Mouse (Mus musculus) myocyte (in vitro differentiated cells): ENCODE data around the gene Mrps17.

Experiments used
- CEBPB ChIP-seq: IDR thresholded peaks from 2 replicates; pipeline ENCODE4 v1.6.1; 2011; ENCODE audit warnings: mild to moderate bottlenecking, moderate library complexity; ENCODE audit not compliant: poor library complexity, insufficient read depth, severe bottlenecking
- E2F4 ChIP-seq: IDR thresholded peaks from one replicate; pipeline ENCODE4 v1.6.1; 2011; ENCODE audit warnings: mild to moderate bottlenecking, control low read depth, moderate library complexity; ENCODE audit not compliant: insufficient read depth
- MAX ChIP-seq: IDR thresholded peaks from one replicate; pipeline ENCODE4 v1.6.1; 2011; ENCODE audit warnings: low read depth, mild to moderate bottlenecking, control low read depth
- POLR2A ChIP-seq: IDR thresholded peaks from one replicate; pipeline ENCODE4 v1.6.1; 2011; ENCODE audit warnings: low read depth, mild to moderate bottlenecking, control low read depth, moderate library complexity; ENCODE audit not compliant: insufficient read length
- POLR2AphosphoS2 ChIP-seq: IDR thresholded peaks from one replicate; pipeline ENCODE4 v1.6.1; 2011; ENCODE audit warnings: low read depth, control low read depth; ENCODE audit not compliant: insufficient read length
- USF1 ChIP-seq: IDR thresholded peaks from one replicate; pipeline ENCODE4 v1.6.1; 2011; ENCODE audit warnings: low read depth, mild to moderate bottlenecking, control low read depth, moderate library complexity

GRCm38 (mm10) chr5:129729286-129729685 is 14.0 kb downstream of the Mrps17 start:
- TF ChIP-seq CEBPB (no peak), MAX (no peak), POLR2A (no peak), POLR2AphosphoS2 (no peak), USF1 (no peak), E2F4 (no peak)
